Mouse (Mus musculus) testis, postnatal 10 days (tissue): ENCODE data around the gene Tgfb1.

Experiments
- DNase-seq: peaks from one replicate; pipeline ENCODE4 v3.0.0; 2021; ENCODE audit warnings: low spot score

Tgfb1 gene

DNA sequence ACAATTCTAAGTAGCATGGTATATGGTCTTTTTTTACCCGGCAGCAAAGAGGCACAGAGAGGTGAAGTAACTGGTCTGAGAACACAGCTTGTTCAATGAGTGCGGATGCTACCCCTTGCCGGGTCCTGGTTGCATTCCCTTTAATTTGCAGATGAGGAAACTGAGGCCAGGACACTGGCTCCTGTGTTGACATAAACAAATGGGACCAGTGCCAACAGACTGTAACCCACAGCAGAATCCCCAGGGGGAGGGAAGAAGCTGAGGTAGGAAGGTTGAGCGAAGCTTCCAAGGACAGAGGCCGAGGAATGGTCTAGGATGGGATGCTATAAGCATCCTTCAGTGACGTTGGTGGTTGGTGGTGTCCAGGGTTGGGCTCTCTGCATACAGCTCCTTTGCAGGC lies 11.4 kb upstream of the Tgfb1 start:
- DNase-seq, result no peak

DNA sequence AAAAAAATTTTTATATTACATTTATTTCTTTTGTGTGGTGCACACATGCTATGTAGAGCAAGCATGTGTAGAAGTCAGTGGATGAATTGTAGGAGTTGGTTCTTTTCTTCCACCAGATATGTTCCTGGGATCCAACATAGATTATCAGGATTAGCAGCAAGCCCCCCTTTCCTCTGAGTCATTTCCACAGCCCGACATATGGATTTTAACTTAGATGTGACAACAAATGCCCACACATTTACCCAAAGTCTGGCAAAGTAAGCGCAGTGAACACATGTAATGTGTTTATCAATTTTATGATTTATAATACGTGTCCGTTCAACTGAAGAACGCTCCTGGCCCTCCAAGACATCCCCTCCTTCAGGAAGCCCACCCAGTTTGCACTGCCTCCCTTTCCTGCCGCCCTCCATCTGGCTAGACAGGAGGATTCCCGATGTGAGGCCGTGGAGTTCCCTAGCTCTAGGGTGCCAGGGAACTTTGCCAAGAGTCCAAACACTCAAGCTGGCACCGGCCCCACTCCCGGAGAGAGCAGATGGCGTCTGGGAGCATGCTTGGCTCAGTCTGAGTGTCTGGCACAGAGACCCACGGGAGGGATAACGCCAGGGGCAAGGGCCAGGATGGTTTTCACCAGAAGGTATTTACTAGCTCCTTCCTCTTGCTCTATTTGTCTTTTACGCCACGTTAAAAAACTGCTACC lies 10.6 kb upstream of the Tgfb1 start:
- DNase-seq, result peak; percentile 90

DNA sequence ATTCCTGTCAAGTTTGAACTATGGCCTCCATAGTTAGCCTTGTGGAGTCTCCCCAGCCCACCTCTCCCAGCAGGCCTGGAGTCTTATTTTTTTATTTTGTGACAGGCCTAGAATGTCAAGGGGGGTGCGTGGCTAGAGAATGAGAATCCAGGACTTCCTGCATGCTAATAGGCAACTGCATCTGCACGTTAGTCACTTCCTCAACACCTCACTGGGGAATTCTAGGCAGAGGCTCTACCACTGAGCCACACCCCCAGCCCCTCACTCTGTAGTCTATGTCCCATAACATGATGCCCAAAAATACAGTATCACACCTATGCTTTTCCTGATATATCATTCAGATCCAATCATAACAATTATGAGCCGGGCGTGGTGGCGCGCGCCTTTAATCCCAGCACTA lies 9.8 kb upstream of the Tgfb1 start:
- no peak for DNase-seq

DNA sequence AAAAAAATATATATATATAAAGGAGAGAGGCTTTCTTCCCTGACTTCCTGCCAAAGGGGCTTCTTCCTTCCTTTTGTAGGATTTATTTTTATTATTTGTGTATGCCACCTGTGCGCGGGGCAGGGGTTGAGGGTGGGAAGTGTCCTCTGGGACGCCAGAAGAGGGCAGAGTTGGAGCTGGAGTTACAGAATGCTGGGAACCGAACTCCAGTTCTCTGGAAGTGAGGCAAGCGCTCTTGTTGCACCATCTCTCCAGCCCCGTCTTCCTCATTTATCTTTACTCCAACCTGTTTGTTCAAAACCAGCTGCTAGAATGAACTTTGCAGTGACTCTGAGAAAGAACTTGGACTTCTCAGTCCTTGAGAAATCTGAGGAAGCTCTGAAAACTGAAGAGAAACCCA lies 6.8 kb upstream of the Tgfb1 start:
- no peak for DNase-seq

DNA sequence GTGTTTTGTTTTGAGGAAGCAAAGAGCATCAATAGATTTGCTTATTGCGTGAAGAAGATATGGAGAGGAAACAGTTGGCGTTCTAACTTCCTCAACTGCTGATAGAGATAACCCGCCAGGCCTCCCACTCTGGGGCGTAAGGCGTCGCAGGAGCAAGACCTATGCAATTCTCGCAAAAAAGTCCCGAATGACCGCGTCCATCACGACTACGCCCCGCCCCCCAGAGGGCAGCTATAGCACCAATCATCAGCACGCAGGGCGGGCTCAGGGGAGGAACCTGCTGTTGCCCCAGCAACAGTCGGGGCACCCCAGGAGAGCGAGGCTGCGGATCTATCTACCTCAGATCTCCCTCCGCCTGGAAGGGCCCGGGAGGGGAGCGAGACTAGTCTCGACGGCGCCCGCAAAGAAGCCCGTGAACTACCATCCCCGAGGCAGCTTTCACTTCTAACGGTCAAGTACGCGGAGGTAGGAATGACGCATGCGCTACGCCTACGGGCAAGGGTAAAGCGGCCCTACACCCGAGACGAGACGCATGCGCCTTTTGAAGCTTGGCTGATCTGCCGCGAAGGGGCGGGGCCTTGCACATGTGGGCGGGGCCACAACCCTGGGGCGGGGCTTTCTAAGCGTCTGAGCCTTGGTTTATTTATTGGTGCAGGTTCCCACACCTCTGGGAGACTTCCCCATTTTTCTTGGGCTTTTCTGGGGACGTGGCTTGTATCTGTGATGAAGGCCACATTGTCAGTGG lies 6.1 kb upstream of the Tgfb1 start, which contains the start of gene B9d2:
Gene B9d2, plus strand, starts transcription at position 267 of the 745 bp plus-strand sequence.
- DNase-seq, result peak; percentile 98

DNA sequence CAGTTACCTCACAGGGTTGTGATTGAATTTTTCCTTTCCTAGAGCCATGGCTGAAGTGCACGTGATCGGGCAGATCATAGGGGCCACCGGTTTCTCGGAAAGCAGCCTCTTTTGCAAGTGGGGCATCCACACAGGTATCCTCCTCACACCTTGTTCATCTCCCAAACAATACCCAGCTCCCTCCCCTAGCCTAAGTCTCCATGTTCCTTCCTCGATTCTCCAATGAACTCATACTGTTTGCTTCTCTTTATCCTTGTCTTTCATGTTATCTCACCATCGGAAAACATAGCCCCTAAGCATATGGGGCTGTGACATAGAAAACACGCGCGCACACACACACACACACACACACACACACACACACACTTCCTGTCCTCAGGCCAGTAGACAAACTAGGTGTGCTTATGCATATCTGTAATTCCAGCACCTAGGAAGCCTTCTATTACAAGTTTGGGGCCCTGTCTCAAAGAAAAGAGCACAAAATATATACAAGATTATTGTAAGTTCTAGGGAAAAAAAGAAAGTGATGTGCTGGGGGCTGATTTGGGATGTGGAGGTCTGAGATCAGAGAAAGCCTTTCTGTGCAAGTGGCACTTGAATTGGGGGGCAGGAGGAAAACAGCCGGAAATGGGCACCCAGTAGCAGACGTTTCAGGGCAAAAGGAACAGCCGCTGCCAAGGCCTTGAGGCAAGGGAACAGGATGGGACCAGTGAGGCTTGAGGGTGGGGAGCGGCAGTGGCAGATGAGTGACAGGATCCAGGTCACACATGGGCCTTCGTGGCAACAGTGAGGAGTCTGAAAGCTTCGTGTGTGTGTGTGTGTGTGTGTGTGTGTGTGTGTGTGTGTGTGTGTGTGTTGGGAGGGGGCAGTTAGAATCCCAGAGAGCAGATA lies 5.2 kb upstream of the Tgfb1 start:
- DNase-seq, result no peak

DNA sequence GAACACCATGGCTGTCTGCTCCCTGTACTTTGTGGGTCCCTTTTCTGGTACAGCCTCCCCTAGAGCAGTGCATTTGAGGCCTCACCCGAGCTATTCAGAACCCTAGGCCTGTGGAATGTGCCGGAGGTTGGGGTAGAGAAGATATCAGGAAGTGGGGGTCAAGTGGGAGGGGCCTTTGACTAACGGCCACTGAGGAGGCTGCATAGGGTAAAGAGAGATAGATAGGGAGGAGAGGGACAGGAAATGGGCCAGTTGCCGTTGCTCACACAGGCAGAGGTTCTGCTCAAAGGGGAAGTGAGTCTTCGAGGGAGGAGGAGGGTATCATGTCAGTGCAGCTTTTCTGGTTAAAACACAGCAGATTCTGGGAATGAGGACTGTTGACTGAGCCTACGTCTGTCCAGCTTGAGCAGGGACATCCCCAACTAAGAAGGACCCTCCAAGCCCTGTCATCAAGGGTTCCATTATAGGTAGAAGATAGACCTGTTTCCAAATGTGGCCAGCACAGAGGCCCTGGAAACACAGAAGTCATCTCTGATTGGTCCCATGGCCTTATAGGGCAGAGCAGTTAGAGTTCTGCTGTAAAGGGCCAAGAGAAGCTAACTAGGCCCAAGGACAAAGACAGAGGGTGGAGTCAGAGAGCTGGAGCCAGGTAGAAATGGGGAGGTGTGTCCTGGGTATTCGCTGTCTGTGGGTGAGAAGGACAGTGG lies 3.2 kb upstream of the Tgfb1 start:
- DNase-seq, result no peak

DNA sequence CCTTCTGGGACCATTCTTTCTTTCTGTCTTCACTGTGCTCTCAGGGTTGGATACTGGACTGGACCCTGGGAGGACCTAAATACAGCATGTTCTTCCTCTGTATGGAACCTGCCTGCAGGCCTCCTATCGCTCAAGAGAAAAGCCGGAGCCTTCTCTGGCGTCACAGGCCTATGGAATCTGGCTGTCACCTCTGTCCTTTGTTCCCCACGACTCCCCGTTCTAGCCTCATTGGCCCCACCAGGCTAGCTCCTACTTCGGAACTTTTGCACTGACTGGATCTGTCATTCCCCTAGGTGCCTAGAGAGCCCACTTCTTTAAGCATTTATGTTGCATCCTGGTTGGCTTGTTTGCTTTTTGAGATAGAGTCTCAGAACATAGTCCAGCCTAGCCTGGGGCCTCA lies 2.1 kb upstream of the Tgfb1 start:
- no peak for DNase-seq

DNA sequence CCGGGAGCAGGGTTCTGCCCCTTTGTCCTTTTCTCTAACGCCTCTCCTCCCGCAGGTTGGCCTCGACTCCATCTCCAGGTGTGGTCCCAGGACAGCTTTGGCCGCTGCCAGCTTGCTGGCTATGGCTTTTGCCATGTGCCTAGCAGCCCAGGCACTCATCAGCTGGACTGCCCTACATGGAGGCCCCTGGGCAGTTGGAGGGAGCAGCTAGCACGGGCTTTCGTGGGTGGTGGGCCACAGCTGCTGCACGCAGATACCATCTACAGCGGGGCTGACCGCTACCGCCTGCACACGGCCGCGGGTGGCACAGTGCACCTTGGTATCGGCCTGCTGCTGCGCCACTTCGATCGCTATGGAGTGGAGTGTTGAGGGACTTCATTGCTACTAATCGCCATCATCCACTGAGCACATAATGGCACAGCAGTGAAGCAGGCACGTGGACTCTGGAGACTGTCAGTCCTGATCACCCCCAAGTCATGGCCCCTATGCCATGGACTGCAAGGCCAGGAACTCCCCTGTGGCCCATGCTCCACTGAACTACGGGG lies 804 bp upstream of the Tgfb1 start:
- DNase-seq, result no peak

DNA sequence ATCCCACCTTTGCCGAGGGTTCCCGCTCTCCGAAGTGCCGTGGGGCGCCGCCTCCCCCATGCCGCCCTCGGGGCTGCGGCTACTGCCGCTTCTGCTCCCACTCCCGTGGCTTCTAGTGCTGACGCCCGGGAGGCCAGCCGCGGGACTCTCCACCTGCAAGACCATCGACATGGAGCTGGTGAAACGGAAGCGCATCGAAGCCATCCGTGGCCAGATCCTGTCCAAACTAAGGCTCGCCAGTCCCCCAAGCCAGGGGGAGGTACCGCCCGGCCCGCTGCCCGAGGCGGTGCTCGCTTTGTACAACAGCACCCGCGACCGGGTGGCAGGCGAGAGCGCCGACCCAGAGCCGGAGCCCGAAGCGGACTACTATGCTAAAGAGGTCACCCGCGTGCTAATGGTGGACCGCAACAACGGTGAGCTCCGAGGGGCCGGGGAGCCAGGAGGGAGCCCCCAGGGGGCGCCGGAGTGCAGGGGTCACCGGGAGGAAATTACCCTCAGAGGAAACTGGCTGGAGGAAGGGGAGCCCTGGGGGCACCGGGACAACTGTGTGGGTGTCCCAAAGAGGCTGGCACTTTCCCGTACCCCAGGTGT lies 1.1 kb downstream of the Tgfb1 start:
- peak; percentile 80 for DNase-seq

DNA sequence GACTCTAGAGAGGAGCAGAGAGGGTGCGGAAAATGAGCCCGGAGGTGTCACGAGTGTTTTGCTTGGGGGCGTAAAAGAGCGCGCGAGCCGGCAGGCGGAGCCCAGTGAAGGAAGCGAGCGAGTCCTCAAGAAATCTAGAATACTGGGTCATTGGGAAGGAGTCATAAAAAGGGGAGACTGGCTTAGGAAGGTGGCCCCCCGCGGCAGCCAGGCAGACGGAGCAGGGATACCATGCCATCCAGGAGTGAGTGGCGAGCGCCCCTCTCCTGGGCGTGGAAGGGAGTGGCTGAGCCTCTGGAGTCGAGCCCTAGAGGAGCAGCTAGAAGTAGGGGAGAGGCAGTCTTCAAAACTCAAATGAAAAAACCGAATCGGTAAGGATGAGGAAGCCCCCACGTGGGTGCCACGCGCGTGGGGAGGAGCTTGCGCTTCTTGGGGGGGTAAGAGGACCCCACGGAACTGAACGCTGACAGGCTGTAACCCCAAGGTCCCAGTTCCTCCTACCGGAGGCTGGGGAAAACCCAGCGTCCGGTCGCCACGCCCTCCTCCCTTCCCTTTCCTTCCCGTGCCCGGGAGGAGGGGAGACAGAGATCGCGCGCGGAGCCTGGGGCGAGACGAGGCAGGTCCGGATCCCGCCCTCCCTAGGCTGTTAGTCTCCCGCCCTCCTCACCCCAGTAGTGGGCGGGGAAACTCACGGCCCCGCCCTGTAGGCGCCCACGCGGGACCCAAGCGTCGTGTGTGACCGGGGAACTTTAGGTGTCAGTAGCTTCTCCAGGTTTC lies 2.2 kb downstream of the Tgfb1 start:
- DNase-seq, result peak; percentile 81

DNA sequence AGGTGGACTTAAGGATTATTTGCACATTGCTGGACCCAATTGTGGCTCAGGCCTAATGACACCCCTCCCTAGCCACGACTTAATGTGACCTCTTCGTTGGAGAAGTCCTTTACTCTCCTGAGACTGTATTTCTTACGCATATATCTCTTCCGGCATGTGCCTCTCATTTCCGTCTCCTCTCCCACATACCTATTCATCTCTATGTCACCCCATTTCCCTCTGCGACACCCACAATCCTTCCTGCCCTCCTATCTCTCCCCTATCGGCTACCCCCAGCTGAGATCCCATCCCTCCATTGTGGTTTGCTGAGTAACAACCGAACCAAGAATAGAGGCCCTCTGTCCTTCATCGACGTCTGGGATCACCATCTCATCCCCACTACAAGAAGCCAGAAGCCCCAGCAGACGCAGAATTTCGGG lies 2.8 kb downstream of the Tgfb1 start:
- no peak for DNase-seq

DNA sequence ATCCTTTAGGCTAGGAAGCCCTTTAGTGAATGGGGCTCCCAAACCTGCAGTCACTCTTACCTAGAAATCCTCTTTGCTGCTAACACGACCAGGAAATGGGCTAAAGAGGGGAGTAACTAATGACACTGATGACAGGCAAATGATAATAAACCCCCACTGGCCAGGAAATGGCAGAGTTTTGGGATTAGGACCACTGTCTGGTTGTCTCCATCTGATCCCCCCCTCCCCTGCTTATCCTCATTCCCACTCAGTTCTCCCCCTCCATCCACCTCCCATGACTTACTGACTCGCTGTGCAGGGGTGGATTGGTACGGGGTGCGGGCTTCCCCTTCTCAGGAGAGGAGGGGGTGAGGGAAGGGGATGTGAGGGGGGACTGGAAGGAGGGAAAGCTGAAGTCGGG lies 3.2 kb downstream of the Tgfb1 start:
- DNase-seq, result no peak

DNA sequence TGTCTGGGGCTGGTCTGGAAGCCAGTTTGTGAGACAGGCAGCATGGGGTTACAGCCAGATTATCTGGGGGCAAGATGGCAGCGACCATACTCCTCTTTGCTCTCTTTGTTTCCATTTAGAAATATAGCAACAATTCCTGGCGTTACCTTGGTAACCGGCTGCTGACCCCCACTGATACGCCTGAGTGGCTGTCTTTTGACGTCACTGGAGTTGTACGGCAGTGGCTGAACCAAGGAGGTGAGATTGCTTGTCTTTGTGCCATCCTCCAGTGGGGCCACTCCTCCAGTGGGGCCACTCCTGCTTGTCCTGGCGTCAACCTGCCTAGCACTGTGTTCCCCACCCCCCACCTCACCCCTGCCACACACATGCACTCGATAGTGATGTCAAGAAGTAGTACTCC lies 7.3 kb downstream of the Tgfb1 start:
- no peak for DNase-seq

DNA sequence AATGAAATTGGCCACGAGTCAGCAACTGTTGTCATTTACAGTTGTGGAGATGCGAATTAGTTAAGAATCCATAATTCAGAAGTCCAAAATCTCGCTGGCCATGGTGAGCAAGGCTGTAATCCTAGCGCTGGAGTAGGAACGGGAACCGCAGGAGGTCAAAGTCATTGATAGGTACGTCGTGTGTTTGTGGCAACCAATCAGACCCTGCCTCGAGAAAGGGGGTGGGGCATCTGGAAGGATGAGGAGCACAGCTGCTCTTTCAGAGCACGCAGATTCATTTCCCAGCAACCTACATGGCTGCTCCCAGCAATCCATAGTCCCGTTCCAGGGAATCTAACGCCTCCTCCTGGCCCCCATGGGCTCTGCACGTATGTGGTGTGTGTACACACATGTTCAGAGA lies 13.0 kb downstream of the Tgfb1 start:
- DNase-seq, result no peak

DNA sequence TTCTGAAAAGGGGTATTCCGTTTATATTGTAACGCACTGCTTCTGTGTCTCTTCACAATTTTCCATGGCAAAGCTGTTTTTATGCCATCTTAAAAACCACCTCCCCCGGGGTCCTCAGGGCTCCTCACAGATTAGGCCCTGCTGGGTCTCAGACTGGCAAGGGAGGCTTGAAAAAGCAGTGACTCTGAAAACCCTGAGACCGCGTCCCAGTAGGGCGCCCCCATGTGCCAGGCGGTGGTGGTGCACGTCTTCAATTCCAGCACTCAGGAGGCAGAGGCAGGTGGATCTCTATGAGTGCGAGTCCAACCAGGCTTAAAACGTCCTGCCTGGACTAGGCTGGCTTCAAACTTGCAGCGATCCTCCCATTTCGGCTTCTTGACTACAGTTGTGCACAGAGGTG lies 13.9 kb downstream of the Tgfb1 start:
- DNase-seq, result no peak

DNA sequence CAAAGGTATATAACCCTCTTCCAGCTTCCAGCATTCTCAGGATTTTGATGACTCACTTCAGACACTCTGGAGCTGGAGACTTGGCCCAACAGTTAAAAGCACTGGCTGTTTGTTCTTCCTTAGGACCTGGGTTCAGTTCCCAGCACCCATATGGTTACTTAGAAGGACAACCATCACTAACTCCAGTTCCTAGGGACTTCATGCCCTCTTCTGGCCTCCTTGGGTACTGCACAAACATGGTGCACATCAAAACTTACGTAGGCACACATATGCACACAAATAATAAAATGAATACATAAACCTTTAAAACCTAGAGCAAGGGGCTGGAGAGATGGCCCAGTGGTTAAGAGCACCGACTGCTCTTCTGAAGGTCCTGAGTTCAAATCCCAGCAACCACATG lies 15.5 kb downstream of the Tgfb1 start:
- DNase-seq, result no peak

DNA sequence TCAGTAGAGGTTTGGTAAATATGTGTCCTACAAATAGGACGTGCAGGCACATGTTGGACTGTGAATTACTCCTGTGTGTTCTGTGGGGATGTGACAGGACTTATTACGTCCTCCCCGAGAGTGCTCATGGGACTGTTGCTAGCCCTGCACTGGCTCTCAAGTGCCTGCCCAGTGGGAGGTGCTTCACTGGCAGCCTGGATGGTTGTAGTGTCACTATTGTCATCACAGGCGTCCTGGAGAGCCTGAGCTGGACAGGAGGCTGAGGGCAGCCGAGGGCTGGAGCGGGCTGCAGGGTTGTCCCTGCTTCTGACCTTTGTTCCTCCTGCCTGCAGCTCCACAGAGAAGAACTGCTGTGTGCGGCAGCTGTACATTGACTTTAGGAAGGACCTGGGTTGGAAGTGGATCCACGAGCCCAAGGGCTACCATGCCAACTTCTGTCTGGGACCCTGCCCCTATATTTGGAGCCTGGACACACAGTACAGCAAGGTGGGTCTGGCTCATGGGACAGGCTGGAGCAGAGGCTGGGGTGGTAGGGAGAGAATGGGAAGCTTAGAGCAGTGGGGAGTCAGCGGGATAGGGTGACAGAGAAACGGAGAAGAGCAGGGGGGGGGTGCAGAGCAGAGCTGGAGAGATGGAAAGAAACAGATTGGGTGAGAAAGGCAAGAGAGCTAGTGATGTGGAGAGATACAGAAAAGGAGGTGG lies 17.1 kb downstream of the Tgfb1 start:
- no peak for DNase-seq

DNA sequence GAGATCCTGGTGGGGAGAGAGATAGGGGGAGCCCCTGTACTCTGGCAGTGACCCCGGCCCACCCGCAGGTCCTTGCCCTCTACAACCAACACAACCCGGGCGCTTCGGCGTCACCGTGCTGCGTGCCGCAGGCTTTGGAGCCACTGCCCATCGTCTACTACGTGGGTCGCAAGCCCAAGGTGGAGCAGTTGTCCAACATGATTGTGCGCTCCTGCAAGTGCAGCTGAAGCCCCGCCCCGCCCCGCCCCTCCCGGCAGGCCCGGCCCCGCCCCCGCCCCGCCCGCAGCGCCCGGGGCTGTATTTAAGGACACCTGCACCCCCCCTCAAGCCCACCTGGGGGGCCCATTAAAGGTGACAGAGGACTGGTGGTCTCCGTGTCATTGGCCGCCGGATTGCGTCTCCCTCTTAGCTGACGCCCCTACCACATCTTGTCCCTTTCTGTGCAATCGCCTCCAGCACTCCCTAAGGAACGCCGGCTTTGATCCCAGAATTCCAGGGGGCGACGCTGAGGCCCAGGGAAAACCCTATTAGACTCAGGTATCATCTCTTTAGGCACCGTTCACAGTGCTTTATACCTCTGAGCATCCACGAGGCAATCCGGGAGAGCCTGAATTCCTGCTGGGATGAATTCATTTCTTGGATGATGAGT lies 18.0 kb downstream of the Tgfb1 start:
- DNase-seq, result no peak
